Mouse (Mus musculus): ENCODE measurements around the gene Chgb. TPM values are rescaled to one million over a fixed set of nuclear protein-coding genes. Genes with fewer than 3 reads are reported as not detected.

Gene Chgb
- polyA plus RNA-seq (2016; fragmentation: Nextera tagmentation; extraction: Ambion mirVana): 0.11 and 0.35 TPM in 2 replicates

GRCm38 (mm10) chr2:132780978-132781377 lies at the start of gene Chgb:
Gene Chgb (plus strand): TSS chr2:132781278.
- H3K36me3 ChIP-seq: no peaks in the 10 kb centered on the region
- no peaks in the 10 kb centered on the region for H3K9me3 ChIP-seq
- H3K4me3 ChIP-seq (replicated peaks): peak within 1 kb of the TSS; percentile 44
- no peaks in the 10 kb centered on the region; the same call in 1 of the 2 replicates for H3K4me1 ChIP-seq (replicated peaks)
- ATAC-seq (ENCODE audit: insufficient number of reproducible peaks, insufficient read depth, low FRiP score, low TSS enrichment, low read depth): no peak
- no peak within 1 kb of the TSS for H3K27ac ChIP-seq
- whole genome bisulfite sequencing: 11% methylated on average over 4 of the region's 4 CpGs
- H3K27me3 ChIP-seq: peaks cover 14% of the 10 kb centered on the region
- H3K9ac ChIP-seq (replicated peaks): no peak within 1 kb of the TSS
- H3K4me2 ChIP-seq: peak within 1 kb of the TSS; percentile 86

- Histone ChIP-seq H3K4me2 (no peak overlapping the region), H3K36me3 (no peaks in the 10 kb centered on the region), H3K27ac (no peak overlapping the region), H3K27me3 (no peaks in the 10 kb centered on the region), H3K4me1 (replicated peaks) (peaks cover 3% of the 10 kb centered on the region; the same call in 1 of the 2 replicates), H3K4me3 (replicated peaks) (no peak overlapping the region), H3K9ac (replicated peaks) (no peak overlapping the region), H3K9me3 (no peaks in the 10 kb centered on the region)
- no peak for ATAC-seq (ENCODE audit: insufficient number of reproducible peaks, insufficient read depth, low FRiP score, low TSS enrichment, low read depth)
- 91% methylated on average over 5 of the region's 5 CpGs for WGBS
These were observed 48.1 kb upstream of the Chgb start for GRCm38 (mm10) chr2:132732940-132733339.

DNA sequence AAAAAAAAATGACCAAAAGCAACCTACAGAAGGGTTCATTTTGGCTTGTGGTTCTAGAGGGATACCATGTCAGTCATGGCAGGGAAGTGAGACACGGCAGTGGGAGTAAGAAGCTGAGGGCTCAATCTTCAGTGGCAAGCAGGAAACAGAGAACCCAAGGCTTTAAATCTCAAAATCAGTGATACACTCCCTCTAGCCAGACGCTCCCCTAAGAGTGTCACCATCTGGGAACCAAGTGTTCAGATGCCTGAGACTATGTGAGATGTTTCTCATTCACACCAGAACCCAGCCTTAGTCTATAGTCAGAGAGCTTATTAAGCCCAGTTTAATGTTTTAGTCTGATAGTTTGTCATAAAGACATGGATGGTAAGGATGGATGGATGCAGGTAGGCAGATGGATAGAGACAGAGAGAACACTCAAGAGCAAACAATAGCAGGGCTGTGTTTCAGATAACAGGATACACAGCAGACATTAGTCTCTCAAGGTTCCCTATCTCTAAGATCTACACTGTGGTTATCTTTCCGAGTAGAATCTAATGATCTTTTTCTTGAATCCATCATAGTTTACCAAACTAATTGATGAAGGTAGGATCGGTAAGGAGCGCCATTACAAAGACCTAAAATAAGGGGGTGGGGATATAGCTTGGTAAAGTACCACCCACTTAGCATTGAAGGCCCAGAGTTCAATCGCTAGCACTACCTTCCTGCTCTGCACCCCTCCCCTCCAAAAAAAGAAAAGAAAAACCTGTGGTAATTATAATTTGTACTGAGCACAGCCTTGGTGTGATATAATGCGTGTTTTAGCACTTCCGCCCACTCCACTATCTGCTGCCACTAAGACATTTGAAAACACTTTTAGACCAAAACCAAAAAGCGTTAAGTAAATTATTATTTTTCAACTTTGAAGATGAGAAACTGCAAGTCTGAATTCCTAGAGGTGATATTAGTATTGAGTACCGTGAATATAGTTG lies 47.2 kb upstream of the Chgb start:
- 92% methylated on average over 10 of the region's 10 CpGs for WGBS
- Histone ChIP-seq H3K36me3 (no peaks in the 10 kb centered on the region), H3K27ac (no peak overlapping the region), H3K4me3 (replicated peaks) (no peak overlapping the region), H3K9ac (replicated peaks) (no peak overlapping the region), H3K4me1 (replicated peaks) (peaks cover 3% of the 10 kb centered on the region; the same call in 1 of the 2 replicates), H3K4me2 (no peak overlapping the region), H3K9me3 (no peaks in the 10 kb centered on the region), H3K27me3 (no peaks in the 10 kb centered on the region)
- ATAC-seq (ENCODE audit: insufficient number of reproducible peaks, insufficient read depth, low FRiP score, low TSS enrichment, low read depth): no peak

GRCm38 (mm10) chr2:132738816-132739432 lies 42.2 kb upstream of the Chgb start:
- no peak for ATAC-seq (ENCODE audit: insufficient number of reproducible peaks, insufficient read depth, low FRiP score, low TSS enrichment, low read depth)
- H3K4me2 ChIP-seq: no peak overlapping the region
- H3K4me1 ChIP-seq (replicated peaks): peaks cover 3% of the 10 kb centered on the region; the same call in 1 of the 2 replicates
- H3K36me3 ChIP-seq: no peaks in the 10 kb centered on the region
- no peak overlapping the region for H3K9ac ChIP-seq (replicated peaks)
- no peak overlapping the region for H3K27ac ChIP-seq
- H3K27me3 ChIP-seq: no peaks in the 10 kb centered on the region
- 57% methylated on average over 2 of the region's 2 CpGs for WGBS
- no peaks in the 10 kb centered on the region for H3K9me3 ChIP-seq
- no peak overlapping the region for H3K4me3 ChIP-seq (replicated peaks)

DNA sequence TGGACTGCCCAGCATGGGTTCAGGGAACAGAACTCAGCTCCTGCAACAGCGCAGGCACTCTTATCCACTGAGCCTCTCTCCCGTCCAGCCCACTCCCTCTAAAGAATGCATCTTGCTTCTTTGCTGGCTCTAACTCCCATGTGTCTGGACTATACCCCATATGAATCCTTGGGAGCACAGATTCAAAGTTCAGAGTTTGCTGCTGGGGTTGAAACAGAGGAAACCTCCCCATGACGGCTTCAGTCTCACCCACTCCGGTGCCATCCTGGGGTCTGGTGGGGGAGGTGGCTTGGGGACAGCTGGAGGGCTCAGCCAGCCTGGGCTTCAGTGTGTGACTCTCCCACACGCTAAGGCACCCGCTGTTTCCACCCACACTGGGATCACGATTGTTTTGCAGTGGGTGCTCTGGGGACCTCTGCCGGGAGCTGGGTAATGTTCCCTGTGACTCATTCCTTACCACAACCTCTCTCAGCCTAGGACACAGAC lies 39.2 kb upstream of the Chgb start:
- no peaks in the 10 kb centered on the region for H3K36me3 ChIP-seq
- no peak overlapping the region for H3K9ac ChIP-seq (replicated peaks)
- H3K27ac ChIP-seq: no peak overlapping the region
- H3K27me3 ChIP-seq: no peaks in the 10 kb centered on the region
- WGBS: 77% methylated on average over 8 of the region's 8 CpGs
- H3K4me3 ChIP-seq (replicated peaks): no peak overlapping the region
- no peak overlapping the region for H3K4me2 ChIP-seq
- H3K9me3 ChIP-seq: no peaks in the 10 kb centered on the region
- H3K4me1 ChIP-seq (replicated peaks): peaks cover 3% of the 10 kb centered on the region; the same call in 1 of the 2 replicates
- ATAC-seq (ENCODE audit: insufficient number of reproducible peaks, insufficient read depth, low FRiP score, low TSS enrichment, low read depth): no peak

DNA sequence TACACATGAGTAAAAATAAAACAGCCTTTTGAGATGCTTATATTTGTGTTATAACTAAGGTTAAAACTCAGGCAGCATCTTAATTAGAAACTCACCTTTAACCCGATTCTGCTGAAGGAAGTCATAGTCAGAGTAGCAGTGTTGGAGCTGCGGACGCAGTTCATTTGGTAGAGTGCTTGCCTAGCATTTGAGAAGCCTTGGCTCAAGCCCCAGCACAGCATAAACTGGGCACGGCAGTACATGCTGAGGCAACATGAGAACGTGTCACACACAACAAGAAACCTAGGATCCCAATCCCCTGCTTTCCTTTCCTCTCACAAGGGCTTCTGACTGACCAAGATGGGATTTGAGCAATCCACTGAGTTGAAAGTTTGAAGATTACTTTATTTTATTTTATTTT lies 36.2 kb upstream of the Chgb start:
- Histone ChIP-seq H3K9me3 (no peaks in the 10 kb centered on the region), H3K36me3 (no peaks in the 10 kb centered on the region), H3K4me3 (replicated peaks) (no peak overlapping the region), H3K4me1 (replicated peaks) (no peaks in the 10 kb centered on the region), H3K27me3 (no peaks in the 10 kb centered on the region), H3K9ac (replicated peaks) (no peak overlapping the region), H3K27ac (no peak overlapping the region), H3K4me2 (no peak overlapping the region)
- ATAC-seq (ENCODE audit: insufficient number of reproducible peaks, insufficient read depth, low FRiP score, low TSS enrichment, low read depth): no peak
- WGBS: 91% methylated on average over 5 of the region's 5 CpGs

- no peaks in the 10 kb centered on the region for H3K36me3 ChIP-seq
- no peak overlapping the region for H3K9ac ChIP-seq (replicated peaks)
- no peaks in the 10 kb centered on the region for H3K4me1 ChIP-seq (replicated peaks)
- H3K4me2 ChIP-seq: no peak overlapping the region
- ATAC-seq (ENCODE audit: insufficient number of reproducible peaks, insufficient read depth, low FRiP score, low TSS enrichment, low read depth): no peak
- H3K27me3 ChIP-seq: no peaks in the 10 kb centered on the region
- no peak overlapping the region for H3K27ac ChIP-seq
- no peak overlapping the region for H3K4me3 ChIP-seq (replicated peaks)
- no peaks in the 10 kb centered on the region for H3K9me3 ChIP-seq
- WGBS: 92% methylated on average over 3 of the region's 3 CpGs
These were observed 35.0 kb upstream of the Chgb start for GRCm38 (mm10) chr2:132746108-132746507.

DNA sequence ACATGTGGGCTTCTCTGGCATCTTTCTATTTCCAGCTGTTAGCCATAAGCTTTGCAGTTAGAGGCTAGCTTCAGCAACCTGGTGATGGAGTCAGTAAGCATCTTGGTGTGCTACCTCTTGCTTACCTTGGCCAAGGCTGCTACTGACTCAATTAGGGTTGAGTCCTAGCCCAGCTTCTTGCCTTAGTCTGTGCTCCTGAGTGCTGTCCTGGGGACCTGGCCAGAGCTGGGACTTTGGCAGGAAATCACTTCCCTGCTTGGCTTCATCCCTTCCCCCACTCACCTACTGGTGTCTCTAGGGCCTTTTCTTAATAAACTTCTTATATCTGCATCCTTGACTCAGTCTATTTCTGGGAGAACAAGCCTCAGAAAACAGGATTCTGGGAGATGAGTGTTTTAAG lies 30.4 kb upstream of the Chgb start:
- Histone ChIP-seq H3K4me3 (replicated peaks) (no peak overlapping the region), H3K4me2 (no peak overlapping the region), H3K36me3 (no peaks in the 10 kb centered on the region), H3K4me1 (replicated peaks) (no peaks in the 10 kb centered on the region), H3K27me3 (no peaks in the 10 kb centered on the region), H3K9me3 (no peaks in the 10 kb centered on the region), H3K27ac (no peak overlapping the region), H3K9ac (replicated peaks) (no peak overlapping the region)
- ATAC-seq (ENCODE audit: insufficient number of reproducible peaks, insufficient read depth, low FRiP score, low TSS enrichment, low read depth): no peak

DNA sequence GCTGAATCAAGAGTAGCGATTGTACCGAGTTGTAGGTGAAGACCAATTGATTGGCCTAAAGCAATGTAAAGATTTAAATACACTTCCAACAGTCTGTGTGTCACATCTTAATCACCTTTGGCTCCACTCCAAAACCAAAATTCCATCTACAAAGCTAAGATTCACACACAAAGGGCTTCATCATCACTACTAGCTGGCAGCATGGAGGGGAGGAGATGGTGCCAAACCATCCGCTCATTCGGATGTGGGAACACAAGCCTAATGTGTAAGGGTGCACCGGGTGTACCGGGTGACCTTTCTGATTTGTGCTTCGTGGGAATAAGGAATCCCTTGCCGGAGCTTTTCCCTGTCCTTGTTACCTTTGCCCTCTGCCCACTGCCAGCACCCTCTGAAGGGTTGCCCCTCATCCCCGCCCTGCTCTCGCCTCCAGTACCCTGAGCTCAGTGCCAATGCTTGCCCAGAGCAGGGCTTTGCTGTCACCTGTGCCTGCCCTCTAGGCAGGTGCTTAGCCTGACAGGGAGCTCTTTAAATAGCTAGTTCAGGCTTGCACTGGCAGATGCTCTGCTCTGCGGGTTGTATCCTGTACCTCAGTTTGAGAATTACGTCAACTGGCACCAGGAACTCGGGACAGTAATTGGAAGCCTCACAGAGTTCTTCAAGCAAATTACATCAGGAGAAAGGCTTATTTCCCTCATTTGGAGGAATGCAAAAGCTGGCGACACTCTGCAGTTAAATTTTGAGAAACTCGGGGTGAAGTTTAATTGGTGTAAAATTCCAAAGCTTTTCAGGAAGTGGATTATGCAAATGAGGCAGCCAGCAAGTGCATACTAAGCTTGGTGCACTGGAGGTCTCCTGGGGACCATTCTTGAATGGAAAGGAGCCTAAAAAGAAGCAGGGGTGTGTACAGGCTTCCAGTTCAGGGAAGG lies 29.7 kb upstream of the Chgb start:
- Histone ChIP-seq H3K4me1 (replicated peaks) (no peaks in the 10 kb centered on the region), H3K9ac (replicated peaks) (no peak overlapping the region), H3K27ac (no peak overlapping the region), H3K9me3 (no peaks in the 10 kb centered on the region), H3K4me3 (replicated peaks) (no peak overlapping the region), H3K36me3 (no peaks in the 10 kb centered on the region), H3K4me2 (no peak overlapping the region), H3K27me3 (no peaks in the 10 kb centered on the region)
- 74% methylated on average over 15 of the region's 15 CpGs for WGBS
- ATAC-seq (ENCODE audit: insufficient number of reproducible peaks, insufficient read depth, low FRiP score, low TSS enrichment, low read depth): no peak

DNA sequence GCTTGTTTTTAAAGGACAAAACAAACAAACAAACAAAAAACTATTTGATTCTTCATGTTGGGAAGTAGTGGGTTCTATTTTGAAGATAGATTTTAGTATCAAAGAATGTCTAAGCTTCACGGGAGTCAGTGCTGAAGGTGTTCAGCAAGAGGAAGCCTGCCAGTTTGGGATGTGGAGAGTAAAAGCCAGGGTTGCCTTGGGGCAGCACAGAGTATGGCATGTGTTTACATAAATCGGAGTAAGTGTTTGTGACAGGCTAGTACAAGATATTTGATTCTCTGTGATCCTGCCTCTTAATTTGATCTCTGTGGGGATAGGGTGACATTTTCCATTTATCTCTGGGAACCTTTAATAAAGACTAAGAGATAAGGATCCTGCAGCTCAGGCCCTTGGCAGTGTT lies 28.7 kb upstream of the Chgb start:
- no peak overlapping the region for H3K4me2 ChIP-seq
- H3K9me3 ChIP-seq: no peaks in the 10 kb centered on the region
- H3K36me3 ChIP-seq: no peaks in the 10 kb centered on the region
- ATAC-seq (ENCODE audit: insufficient number of reproducible peaks, insufficient read depth, low FRiP score, low TSS enrichment, low read depth): no peak
- no peaks in the 10 kb centered on the region for H3K27me3 ChIP-seq
- 82% methylated on average over 2 of the region's 2 CpGs for WGBS
- H3K9ac ChIP-seq (replicated peaks): no peak overlapping the region
- no peak overlapping the region for H3K4me3 ChIP-seq (replicated peaks)
- no peak overlapping the region for H3K27ac ChIP-seq
- H3K4me1 ChIP-seq (replicated peaks): no peaks in the 10 kb centered on the region

GRCm38 (mm10) chr2:132753137-132753536 lies 27.9 kb upstream of the Chgb start:
- ATAC-seq (ENCODE audit: insufficient number of reproducible peaks, insufficient read depth, low FRiP score, low TSS enrichment, low read depth): no peak
- 80% methylated on average over 3 of the region's 3 CpGs for WGBS

More at GRCm38 (mm10) chr2:132753137-132753536, 27.9 kb upstream of the Chgb start:
- H3K36me3 ChIP-seq: no peaks in the 10 kb centered on the region
- no peak overlapping the region for H3K4me2 ChIP-seq
- no peak overlapping the region for H3K9ac ChIP-seq (replicated peaks)
- no peaks in the 10 kb centered on the region for H3K9me3 ChIP-seq
- no peak overlapping the region for H3K27ac ChIP-seq
- H3K4me3 ChIP-seq (replicated peaks): no peak overlapping the region
- no peaks in the 10 kb centered on the region for H3K27me3 ChIP-seq
- no peaks in the 10 kb centered on the region for H3K4me1 ChIP-seq (replicated peaks)

Measured in limb, embryonic 12.5 days (tissue).